Mouse (Mus musculus): ENCODE measurements around the gene Dnajc13. TPM values are rescaled to one million over a fixed set of nuclear protein-coding genes. Genes with fewer than 3 reads are reported as not detected.

The Dnajc13 gene
- polyA plus RNA-seq, 1 experiment from 2014 or later: 17.5 TPM

DNA sequence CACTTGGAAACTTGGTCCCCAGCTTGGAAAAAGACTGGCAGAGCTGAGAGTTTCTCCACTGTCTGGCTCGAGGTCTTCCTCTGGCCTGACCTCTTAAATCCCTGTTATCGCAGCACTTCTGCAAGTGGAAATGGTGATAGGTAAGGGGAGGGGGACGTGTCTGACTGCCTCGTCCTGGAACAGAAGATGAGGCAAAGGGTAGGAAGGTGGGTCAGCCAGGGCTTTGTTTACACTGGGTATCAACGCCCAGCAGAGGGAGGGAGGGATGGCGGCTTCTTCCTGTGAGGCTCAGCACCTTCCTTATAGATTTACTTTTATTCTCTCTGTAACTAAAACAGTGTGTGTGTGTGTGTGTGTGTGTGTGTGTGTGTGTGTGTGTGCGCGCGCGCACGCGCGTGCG is 119.9 kb downstream of the Dnajc13 start:
- no peak overlapping the region for H3K27ac ChIP-seq (ENCODE audit: low read depth, low read length)
- no peak overlapping the region for H3K9ac ChIP-seq (ENCODE audit: low read length)
- no peak overlapping the region for H3K4me2 ChIP-seq (ENCODE audit: low read length)
- H3K4me1 ChIP-seq (ENCODE audit: control insufficient read depth, insufficient read depth, low read length): no peaks in the 10 kb centered on the region
- WGBS: 91% methylated on average over 14 of the region's 14 CpGs
- ATAC-seq (no peak), DNase-seq (ENCODE audit: low spot score) (no peak)
- no peak overlapping the region for H3K4me3 ChIP-seq (ENCODE audit: low read depth, low read length)
- H3K27me3 ChIP-seq (replicated peaks; ENCODE audit: control insufficient read depth, insufficient read depth, low read length): no peaks in the 10 kb centered on the region
- H3K36me3 ChIP-seq (ENCODE audit: control insufficient read depth, insufficient read depth, low read length): no peaks in the 10 kb centered on the region
- no peaks in the 10 kb centered on the region for H3K9me3 ChIP-seq (replicated peaks; ENCODE audit: control insufficient read depth, low read length)

DNA sequence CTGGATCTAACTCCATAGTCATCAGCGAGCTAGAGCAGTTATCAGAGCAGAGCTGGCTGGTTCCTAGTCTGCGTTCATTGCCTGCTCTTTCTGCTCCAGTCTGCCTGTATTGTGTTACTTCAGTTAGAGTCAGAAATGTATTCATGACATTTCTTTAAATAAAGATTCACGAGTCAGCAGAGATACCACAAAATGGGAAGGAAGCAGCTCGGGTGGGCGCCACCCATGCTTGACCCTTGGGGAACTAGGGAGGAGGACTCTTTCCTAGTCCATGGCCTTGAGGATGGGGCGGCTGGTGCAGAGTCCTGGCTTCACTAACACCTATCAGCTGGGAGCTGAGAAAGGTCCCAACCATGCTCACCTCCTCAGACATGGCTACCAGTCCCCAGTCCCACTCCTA is 122.4 kb downstream of the Dnajc13 start:
- WGBS: 88% methylated on average over 6 of the region's 6 CpGs
- Histone ChIP-seq H3K4me3 (ENCODE audit: low read depth, low read length) (no peak overlapping the region), H3K9me3 (replicated peaks; ENCODE audit: control insufficient read depth, low read length) (no peaks in the 10 kb centered on the region), H3K36me3 (ENCODE audit: control insufficient read depth, insufficient read depth, low read length) (no peaks in the 10 kb centered on the region), H3K27me3 (replicated peaks; ENCODE audit: control insufficient read depth, insufficient read depth, low read length) (no peaks in the 10 kb centered on the region), H3K4me2 (ENCODE audit: low read length) (no peak overlapping the region), H3K4me1 (ENCODE audit: control insufficient read depth, insufficient read depth, low read length) (no peaks in the 10 kb centered on the region), H3K9ac (ENCODE audit: low read length) (no peak overlapping the region), H3K27ac (ENCODE audit: low read depth, low read length) (no peak overlapping the region)
- ATAC-seq: no peak
- no peak for DNase-seq (ENCODE audit: low spot score)

DNA sequence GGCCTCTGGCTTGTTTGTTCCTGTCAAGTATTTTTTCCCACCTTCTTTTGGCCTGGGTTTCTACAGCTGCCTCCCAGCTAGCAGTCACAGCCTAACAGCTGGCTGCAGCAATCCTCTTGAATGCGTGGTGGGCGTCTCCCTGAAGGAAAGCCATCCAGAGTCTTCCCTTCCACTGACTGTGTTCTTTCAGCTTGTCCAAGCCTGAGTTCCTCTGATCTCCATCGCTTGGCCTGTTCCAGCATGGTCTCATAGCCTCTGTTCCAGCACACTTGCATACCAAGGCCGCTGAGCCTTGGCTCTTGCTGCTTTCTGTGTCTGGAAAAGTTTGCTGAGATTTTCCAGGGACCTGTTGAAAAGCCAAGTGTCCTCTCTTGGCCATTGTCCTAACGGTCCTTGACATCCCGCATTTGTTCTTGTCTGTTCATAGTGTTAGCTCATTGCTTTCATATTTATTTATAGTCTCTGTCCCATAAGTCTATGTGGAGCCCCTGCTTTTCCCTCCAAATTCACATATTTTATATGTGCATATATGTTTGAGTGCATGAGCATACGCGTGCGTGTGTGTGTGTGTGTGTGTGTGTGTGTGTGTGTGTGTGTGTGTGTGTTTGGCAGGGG is 132.5 kb downstream of the Dnajc13 start:
- H3K4me2 ChIP-seq (ENCODE audit: low read length): no peak overlapping the region
- no peak for ATAC-seq
- H3K27ac ChIP-seq (ENCODE audit: low read depth, low read length): no peak overlapping the region
- DNase-seq (ENCODE audit: low spot score): no peak
- H3K9me3 ChIP-seq (replicated peaks; ENCODE audit: control insufficient read depth, low read length): no peaks in the 10 kb centered on the region
- H3K36me3 ChIP-seq (ENCODE audit: control insufficient read depth, insufficient read depth, low read length): no peaks in the 10 kb centered on the region
- no peak overlapping the region for H3K4me3 ChIP-seq (ENCODE audit: low read depth, low read length)
- no peak overlapping the region for H3K9ac ChIP-seq (ENCODE audit: low read length)
- 90% methylated on average over 9 of the region's 9 CpGs for WGBS
- H3K27me3 ChIP-seq (replicated peaks; ENCODE audit: control insufficient read depth, insufficient read depth, low read length): no peaks in the 10 kb centered on the region
- H3K4me1 ChIP-seq (ENCODE audit: control insufficient read depth, insufficient read depth, low read length): 0 out of 2 replicates have a peak, but pooled peaks cover 4% of the 10 kb centered on the region

DNA sequence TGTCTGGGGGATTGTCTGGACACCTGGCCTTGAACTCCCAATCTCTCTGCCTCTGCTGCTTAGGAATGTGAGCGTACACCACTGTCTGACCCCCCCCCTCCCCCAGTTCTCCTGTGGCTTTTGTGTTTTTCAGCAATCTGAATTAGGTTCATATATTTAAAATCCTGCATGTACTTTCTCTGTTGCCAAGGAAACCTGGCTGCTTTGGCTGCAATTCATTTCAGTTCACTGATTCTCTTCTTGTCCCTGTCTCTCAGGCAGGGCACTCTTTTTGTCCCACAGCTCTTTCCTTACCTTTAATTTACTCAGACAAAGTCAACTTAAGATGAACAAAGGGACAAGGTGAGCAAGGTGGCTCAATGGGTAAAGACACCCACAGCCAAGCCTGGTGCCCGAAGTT is 134.6 kb downstream of the Dnajc13 start:
- H3K9ac ChIP-seq (ENCODE audit: low read length): no peak overlapping the region
- H3K9me3 ChIP-seq (replicated peaks; ENCODE audit: control insufficient read depth, low read length): no peaks in the 10 kb centered on the region
- H3K36me3 ChIP-seq (ENCODE audit: control insufficient read depth, insufficient read depth, low read length): no peaks in the 10 kb centered on the region
- DNase-seq (ENCODE audit: low spot score) (peak; percentile 68), ATAC-seq (peak; percentile 37; the same call in 1 of the 2 replicates)
- WGBS: 8% methylated on average over 2 of the region's 2 CpGs
- H3K27me3 ChIP-seq (replicated peaks; ENCODE audit: control insufficient read depth, insufficient read depth, low read length): no peaks in the 10 kb centered on the region
- peaks cover 6% of the 10 kb centered on the region; the same call in 1 of the 2 replicates for H3K4me1 ChIP-seq (ENCODE audit: control insufficient read depth, insufficient read depth, low read length)
- H3K4me2 ChIP-seq (ENCODE audit: low read length): no peak overlapping the region
- no peak overlapping the region for H3K4me3 ChIP-seq (ENCODE audit: low read depth, low read length)
- H3K27ac ChIP-seq (ENCODE audit: low read depth, low read length): no peak overlapping the region

DNA sequence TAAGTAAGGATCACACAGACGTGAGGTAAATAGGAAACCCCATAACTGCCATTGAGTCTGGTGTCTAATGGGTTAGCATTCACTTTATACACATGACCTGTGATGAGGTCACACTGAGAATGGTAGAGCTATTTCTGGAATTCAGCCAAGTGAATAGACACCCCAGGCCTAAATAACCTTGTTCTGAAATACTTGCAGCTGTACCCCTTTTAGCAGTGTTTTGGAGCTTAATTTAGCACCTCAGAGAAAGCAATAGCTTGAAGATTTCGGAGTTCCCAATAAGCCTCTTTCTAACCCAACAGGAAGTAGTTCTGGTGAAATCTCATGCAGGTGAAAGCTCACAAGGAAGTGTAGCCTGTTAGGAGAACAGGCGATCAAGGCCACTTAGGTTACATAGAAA is 135.9 kb downstream of the Dnajc13 start, which contains the start of gene Ackr4:
Gene Ackr4, minus strand, starts transcription at position 101 of the 400 bp plus-strand sequence.
- no peaks in the 10 kb centered on the region for H3K9me3 ChIP-seq (replicated peaks; ENCODE audit: control insufficient read depth, low read length)
- peaks cover 6% of the 10 kb centered on the region; the same call in 1 of the 2 replicates for H3K4me1 ChIP-seq (ENCODE audit: control insufficient read depth, insufficient read depth, low read length)
- H3K4me3 ChIP-seq (ENCODE audit: low read depth, low read length): no peak within 1 kb of the TSS
- ATAC-seq (no peak), DNase-seq (ENCODE audit: low spot score) (no peak)
- H3K4me2 ChIP-seq (ENCODE audit: low read length): no peak within 1 kb of the TSS
- H3K27me3 ChIP-seq (replicated peaks; ENCODE audit: control insufficient read depth, insufficient read depth, low read length): no peaks in the 10 kb centered on the region
- H3K36me3 ChIP-seq (ENCODE audit: control insufficient read depth, insufficient read depth, low read length): no peaks in the 10 kb centered on the region
- WGBS: 77% methylated on average over 3 of the region's 3 CpGs
- H3K9ac ChIP-seq (ENCODE audit: low read length): no peak within 1 kb of the TSS
- H3K27ac ChIP-seq (ENCODE audit: low read depth, low read length): peak within 1 kb of the TSS; percentile 55; the same call in 1 of the 2 replicates

DNA sequence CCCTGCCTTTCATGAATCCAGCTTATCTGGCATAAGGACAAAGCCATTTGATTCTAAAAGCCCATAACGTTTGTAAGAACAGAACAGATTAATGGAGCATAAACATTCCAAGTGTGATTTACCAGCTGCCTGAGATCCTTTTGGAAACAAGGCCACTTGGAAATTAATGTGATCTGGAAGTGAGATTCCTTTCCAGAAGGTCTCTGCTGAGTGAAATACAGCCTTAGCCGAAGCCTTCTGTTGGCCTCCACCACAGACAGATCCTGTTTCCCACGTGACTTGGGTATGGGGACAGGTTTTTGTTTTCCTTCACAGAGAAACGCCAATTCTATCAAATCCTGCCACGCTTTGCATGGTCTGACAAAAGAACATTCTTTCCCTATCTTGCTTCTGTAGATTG is 139.1 kb downstream of the Dnajc13 start:
- H3K9me3 ChIP-seq (replicated peaks; ENCODE audit: control insufficient read depth, low read length): no peaks in the 10 kb centered on the region
- DNase-seq (ENCODE audit: low spot score) (peak; percentile 18), ATAC-seq (no peak)
- no peaks in the 10 kb centered on the region for H3K36me3 ChIP-seq (ENCODE audit: control insufficient read depth, insufficient read depth, low read length)
- WGBS: 26% methylated on average over 5 of the region's 5 CpGs
- H3K27ac ChIP-seq (ENCODE audit: low read depth, low read length): no peak overlapping the region
- H3K4me2 ChIP-seq (ENCODE audit: low read length): no peak overlapping the region
- H3K27me3 ChIP-seq (replicated peaks; ENCODE audit: control insufficient read depth, insufficient read depth, low read length): no peaks in the 10 kb centered on the region
- no peak overlapping the region for H3K9ac ChIP-seq (ENCODE audit: low read length)
- H3K4me1 ChIP-seq (ENCODE audit: control insufficient read depth, insufficient read depth, low read length): peaks cover 6% of the 10 kb centered on the region; the same call in 1 of the 2 replicates
- no peak overlapping the region for H3K4me3 ChIP-seq (ENCODE audit: low read depth, low read length)

DNA sequence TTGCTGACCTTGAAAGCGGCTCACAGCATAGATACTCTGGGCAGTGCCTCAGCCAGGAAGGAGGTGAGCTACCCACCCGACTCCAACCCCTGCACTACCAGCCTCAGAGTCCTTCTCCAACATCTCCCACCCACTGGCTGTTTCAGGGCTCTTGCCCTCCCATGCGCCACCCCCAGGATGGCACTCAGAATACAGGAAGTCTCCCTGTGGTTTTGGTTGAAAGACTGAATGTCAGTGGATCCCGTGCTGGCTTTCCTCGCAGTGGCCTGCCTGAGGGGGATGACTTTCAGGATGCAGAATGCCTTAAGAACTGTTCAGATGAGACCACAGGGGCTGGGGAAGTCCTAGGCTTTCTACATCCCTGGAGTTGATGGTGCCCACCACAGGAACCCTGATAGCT is 139.6 kb downstream of the Dnajc13 start:
- Histone ChIP-seq H3K9ac (ENCODE audit: low read length) (no peak overlapping the region), H3K36me3 (ENCODE audit: control insufficient read depth, insufficient read depth, low read length) (no peaks in the 10 kb centered on the region), H3K4me3 (ENCODE audit: low read depth, low read length) (no peak overlapping the region), H3K9me3 (replicated peaks; ENCODE audit: control insufficient read depth, low read length) (no peaks in the 10 kb centered on the region), H3K27me3 (replicated peaks; ENCODE audit: control insufficient read depth, insufficient read depth, low read length) (no peaks in the 10 kb centered on the region), H3K4me1 (ENCODE audit: control insufficient read depth, insufficient read depth, low read length) (peaks cover 6% of the 10 kb centered on the region; the same call in 1 of the 2 replicates), H3K4me2 (ENCODE audit: low read length) (no peak overlapping the region), H3K27ac (ENCODE audit: low read depth, low read length) (no peak overlapping the region)
- DNase-seq (ENCODE audit: low spot score): no peak
- ATAC-seq: no peak
- whole genome bisulfite sequencing: 81% methylated on average over 5 of the region's 5 CpGs

DNA sequence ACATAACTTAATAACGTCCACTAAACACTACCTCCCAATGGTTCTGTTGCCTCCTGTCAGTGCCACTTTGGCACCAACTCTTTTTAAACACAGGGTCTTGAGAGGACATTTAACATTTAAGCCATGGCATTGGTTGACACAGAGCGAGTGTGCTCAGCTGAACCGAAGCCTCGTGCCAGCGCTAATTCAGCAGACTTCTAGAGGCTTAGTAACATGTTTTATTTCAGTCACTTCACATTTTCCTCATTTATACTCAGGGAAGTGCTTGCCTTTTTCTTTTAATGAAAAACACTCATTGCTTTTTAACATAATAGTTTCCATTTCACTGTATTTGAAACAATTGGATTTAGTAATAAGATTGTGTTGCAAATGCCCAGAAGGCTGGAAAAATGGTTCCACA is 153.6 kb downstream of the Dnajc13 start:
- DNase-seq (ENCODE audit: low spot score) (no peak), ATAC-seq (no peak)
- Histone ChIP-seq H3K27me3 (replicated peaks; ENCODE audit: control insufficient read depth, insufficient read depth, low read length) (no peaks in the 10 kb centered on the region), H3K9me3 (replicated peaks; ENCODE audit: control insufficient read depth, low read length) (0 out of 2 replicates have a peak, but pooled peaks cover 3% of the 10 kb centered on the region), H3K4me1 (ENCODE audit: control insufficient read depth, insufficient read depth, low read length) (no peaks in the 10 kb centered on the region), H3K27ac (ENCODE audit: low read depth, low read length) (no peak overlapping the region), H3K4me2 (ENCODE audit: low read length) (no peak overlapping the region), H3K9ac (ENCODE audit: low read length) (no peak overlapping the region), H3K36me3 (ENCODE audit: control insufficient read depth, insufficient read depth, low read length) (no peaks in the 10 kb centered on the region), H3K4me3 (ENCODE audit: low read depth, low read length) (no peak overlapping the region)
- WGBS: 93% methylated on average over 5 of the region's 5 CpGs

DNA sequence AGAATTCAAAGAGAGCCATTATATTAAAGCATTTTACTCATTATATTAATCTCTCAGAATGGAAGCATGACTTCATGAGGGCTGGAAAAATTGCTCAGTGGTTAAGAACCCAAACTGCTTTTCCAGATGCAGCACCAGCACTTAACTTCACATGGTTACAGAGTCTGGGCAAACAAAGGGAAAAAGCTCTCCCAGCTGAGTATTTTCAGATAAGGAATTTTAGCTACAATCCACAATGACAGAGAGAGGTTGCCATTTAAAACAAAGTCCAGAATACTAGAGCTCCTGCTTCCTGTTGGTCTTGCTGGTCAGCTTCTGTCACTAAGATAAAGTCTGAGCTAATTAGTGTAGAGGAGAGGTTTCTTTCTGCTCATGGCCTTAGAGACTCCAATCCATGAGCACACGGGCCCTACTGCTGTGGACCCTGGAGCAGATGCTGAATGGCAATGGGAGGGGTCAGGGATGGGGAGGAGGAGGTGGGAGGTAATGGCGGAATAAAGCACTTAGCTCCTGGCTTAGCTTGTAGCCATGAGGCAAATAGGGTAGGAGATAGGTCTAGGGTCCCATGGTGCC is 154.1 kb downstream of the Dnajc13 start:
- Histone ChIP-seq H3K36me3 (ENCODE audit: control insufficient read depth, insufficient read depth, low read length) (no peaks in the 10 kb centered on the region), H3K4me3 (ENCODE audit: low read depth, low read length) (no peak overlapping the region), H3K4me1 (ENCODE audit: control insufficient read depth, insufficient read depth, low read length) (no peaks in the 10 kb centered on the region), H3K9me3 (replicated peaks; ENCODE audit: control insufficient read depth, low read length) (0 out of 2 replicates have a peak, but pooled peaks cover 3% of the 10 kb centered on the region), H3K27ac (ENCODE audit: low read depth, low read length) (no peak overlapping the region), H3K27me3 (replicated peaks; ENCODE audit: control insufficient read depth, insufficient read depth, low read length) (no peaks in the 10 kb centered on the region), H3K4me2 (ENCODE audit: low read length) (no peak overlapping the region), H3K9ac (ENCODE audit: low read length) (no peak overlapping the region)
- DNase-seq (ENCODE audit: low spot score): no peak
- WGBS: 64% methylated on average over 2 of the region's 2 CpGs
- no peak for ATAC-seq
